Mouse (Mus musculus): ENCODE measurements around the gene Hist2h2aa1.

GRCm38 (mm10) chr3:96235836-96236235, 9.5 kb upstream of the Hist2h2aa1 start:
- TF ChIP-seq CTCF (IDR thresholded peaks at IDR 0.05; ENCODE audit: low read depth, low read length) (no peak), POLR2A (IDR thresholded peaks at IDR 0.05; ENCODE audit: extremely low read depth, insufficient read depth, low read length) (no peak)

All from liver, adult 2 months (tissue).